Mouse (Mus musculus) MEL (cell line): ENCODE measurements around the gene Phgr1. TPM values are rescaled to one million over a fixed set of nuclear protein-coding genes. Genes with fewer than 3 reads are reported as not detected.

Experiments used
- DNase-seq: peaks from one replicate; pipeline ENCODE4 v3.0.0; 2011; ENCODE audit warnings: low read depth, low spot score
- H3K27ac ChIP-seq: 2 replicates; pipeline ENCODE4 v1.5.1; 2012; ENCODE audit warnings: low read depth, mild to moderate bottlenecking, control low read depth, low read length, moderate library complexity; ENCODE audit not compliant: control insufficient read depth
- H3K27me3 ChIP-seq, 2 experiments: fragments of 150-350 bp in 1 of 2; sonication (generic) in 1 of 2; 2 replicates each; pipeline ENCODE4 v1.6.1; 2012; ENCODE audit warnings: low read length in 2 of 2, mild to moderate bottlenecking in 2 of 2, improper control_type of control experiment in 1 of 2, moderate library complexity in 1 of 2; ENCODE audit not compliant: insufficient read depth in 2 of 2, control insufficient read depth in 1 of 2
- H3K36me3 ChIP-seq, 2 experiments: 2 replicates each; pipeline ENCODE4 v1.6.1; 2012 to 2014; ENCODE audit warnings: low read length in 2 of 2, improper control_type of control experiment in 1 of 2, inconsistent platforms in 1 of 2, mild to moderate bottlenecking in 1 of 2; ENCODE audit not compliant: insufficient read depth in 2 of 2, control insufficient read depth in 1 of 2
- H3K4me1 ChIP-seq, 2 experiments: fragments of 150-350 bp in 1 of 2; sonication (generic) in 1 of 2; 2 replicates each; pipeline ENCODE4 v1.6.1; 2012; ENCODE audit warnings: low read length in 2 of 2, improper control_type of control experiment in 1 of 2, mild to moderate bottlenecking in 1 of 2; ENCODE audit not compliant: insufficient read depth in 2 of 2, control insufficient read depth in 1 of 2
- H3K4me3 ChIP-seq, 2 experiments: fragments of 150-350 bp in 1 of 2; sonication (generic) in 1 of 2; 2 replicates each; pipeline ENCODE4 v1.5.1; 2012; ENCODE audit warnings: low read depth in 2 of 2, low read length in 2 of 2, mild to moderate bottlenecking in 2 of 2, moderate library complexity in 2 of 2, control low read depth in 1 of 2, improper control_type of control experiment in 1 of 2; ENCODE audit not compliant: control insufficient read depth in 1 of 2, insufficient read depth in 1 of 2
- H3K79me2 ChIP-seq: 2 replicates; pipeline ENCODE4 v1.6.1; 2012; ENCODE audit warnings: mild to moderate bottlenecking, low read length, moderate library complexity; ENCODE audit not compliant: control insufficient read depth, poor library complexity, insufficient read depth
- H3K9ac ChIP-seq: 2 replicates; pipeline ENCODE4 v1.6.1; 2012; ENCODE audit warnings: low read depth, mild to moderate bottlenecking, control low read depth, low read length, moderate library complexity; ENCODE audit not compliant: control insufficient read depth, poor library complexity, severe bottlenecking
- H3K9me3 ChIP-seq: fragments of 150-350 bp; sonication (generic); replicated peaks from 2 replicates; pipeline ENCODE4 v1.6.1; 2012; ENCODE audit warnings: mild to moderate bottlenecking, low read length, improper control_type of control experiment, moderate library complexity; ENCODE audit not compliant: insufficient read depth
- BHLHE40 ChIP-seq: IDR thresholded peaks from 2 replicates; pipeline ENCODE4 v1.6.1; 2012; ENCODE audit warnings: low read depth, mild to moderate bottlenecking, inconsistent platforms, low read length, improper control_type of control experiment, borderline replicate concordance
- CHD1 ChIP-seq: IDR thresholded peaks from 2 replicates; pipeline ENCODE4 v1.6.1; 2012; ENCODE audit warnings: low read depth, mild to moderate bottlenecking, inconsistent platforms, low read length, improper control_type of control experiment
- CHD2 ChIP-seq: IDR thresholded peaks from 2 replicates; pipeline ENCODE4 v1.6.1; 2011; ENCODE audit warnings: low read length, improper control_type of control experiment
- ELF1 ChIP-seq: IDR thresholded peaks from 2 replicates; pipeline ENCODE4 v1.6.1; 2014; ENCODE audit warnings: low read depth, mild to moderate bottlenecking, inconsistent platforms, low read length, improper control_type of control experiment, moderate library complexity
- EP300 ChIP-seq, 2 experiments: IDR thresholded peaks; 2 replicates each; pipeline ENCODE4 v1.6.1; 2011; ENCODE audit warnings: improper control_type of control experiment in 2 of 2, low read length in 2 of 2, low read depth in 1 of 2, mild to moderate bottlenecking in 1 of 2
- ETS1 ChIP-seq: IDR thresholded peaks from 2 replicates; pipeline ENCODE4 v1.6.1; 2012; ENCODE audit warnings: low read depth, mild to moderate bottlenecking, inconsistent platforms, low read length, improper control_type of control experiment, moderate library complexity
- GATA1 ChIP-seq: IDR thresholded peaks from 2 replicates; pipeline ENCODE4 v1.6.1; 2011; ENCODE audit warnings: low read depth, low read length, improper control_type of control experiment
- HCFC1 ChIP-seq: IDR thresholded peaks from 2 replicates; pipeline ENCODE4 v1.6.1; 2012; ENCODE audit warnings: low read depth, mild to moderate bottlenecking, inconsistent platforms, low read length, improper control_type of control experiment, moderate library complexity
- JUND ChIP-seq: IDR thresholded peaks from 2 replicates; pipeline ENCODE4 v1.6.1; 2011; ENCODE audit warnings: low read depth, mild to moderate bottlenecking, improper control_type of control experiment, low read length
- KAT2A ChIP-seq: conservative IDR thresholded peaks from 2 replicates; pipeline ENCODE4 v1.6.1; 2012; ENCODE audit warnings: low read depth, low read length, improper control_type of control experiment, inconsistent platforms
- MAZ ChIP-seq: IDR thresholded peaks from 2 replicates; pipeline ENCODE4 v1.6.1; 2012; ENCODE audit warnings: low read depth, mild to moderate bottlenecking, inconsistent platforms, low read length, improper control_type of control experiment
- MEF2A ChIP-seq: IDR thresholded peaks from 2 replicates; pipeline ENCODE4 v1.6.1; 2014; ENCODE audit warnings: low read depth, mild to moderate bottlenecking, inconsistent platforms, low read length, improper control_type of control experiment; ENCODE audit not compliant: poor library complexity, insufficient replicate concordance, severe bottlenecking; ENCODE audit errors: extremely low read depth
- MXI1 ChIP-seq: IDR thresholded peaks from 2 replicates; pipeline ENCODE4 v1.6.1; 2011; ENCODE audit warnings: mild to moderate bottlenecking, low read depth, low read length, improper control_type of control experiment
- MYB ChIP-seq: IDR thresholded peaks from 2 replicates; pipeline ENCODE4 v1.6.1; 2011; ENCODE audit warnings: mild to moderate bottlenecking, low read depth, low read length, improper control_type of control experiment
- NELFE ChIP-seq: IDR thresholded peaks from 2 replicates; pipeline ENCODE4 v1.6.1; 2011; ENCODE audit warnings: low read depth, low read length, improper control_type of control experiment
- NRF1 ChIP-seq: IDR thresholded peaks from 2 replicates; pipeline ENCODE4 v1.6.1; 2014; ENCODE audit warnings: low read depth, mild to moderate bottlenecking, inconsistent platforms, low read length, improper control_type of control experiment, moderate library complexity; ENCODE audit not compliant: poor library complexity, insufficient read depth, severe bottlenecking
- POLR2A ChIP-seq, 2 experiments: IDR thresholded peaks; 2 replicates each; pipeline ENCODE4 v1.6.1; 2011 to 2012; ENCODE audit warnings: low read length in 2 of 2, mild to moderate bottlenecking in 2 of 2, control low read depth in 1 of 2, improper control_type of control experiment in 1 of 2, low read depth in 1 of 2, moderate library complexity in 1 of 2; ENCODE audit not compliant: control insufficient read depth in 1 of 2, insufficient read depth in 1 of 2, poor library complexity in 1 of 2
- RCOR1 ChIP-seq: IDR thresholded peaks from 2 replicates; pipeline ENCODE4 v1.6.1; 2012; ENCODE audit warnings: low read depth, mild to moderate bottlenecking, inconsistent platforms, low read length, improper control_type of control experiment
- SIN3A ChIP-seq: IDR thresholded peaks from 2 replicates; pipeline ENCODE4 v1.6.1; 2012; ENCODE audit warnings: low read length, improper control_type of control experiment, inconsistent platforms
- SMC3 ChIP-seq: IDR thresholded peaks from 2 replicates; pipeline ENCODE4 v1.6.1; 2011; ENCODE audit warnings: low read depth, low read length, improper control_type of control experiment
- TBP ChIP-seq: IDR thresholded peaks from 2 replicates; pipeline ENCODE4 v1.8.0; 2011; ENCODE audit warnings: low read depth, low read length, improper control_type of control experiment
- TCF12 ChIP-seq: IDR thresholded peaks from 2 replicates; pipeline ENCODE4 v1.6.1; 2014; ENCODE audit warnings: low read depth, mild to moderate bottlenecking, inconsistent platforms, low read length, improper control_type of control experiment, moderate library complexity
- USF1 ChIP-seq: IDR thresholded peaks from 2 replicates; pipeline ENCODE4 v1.6.1; 2014; ENCODE audit warnings: low read depth, mild to moderate bottlenecking, inconsistent platforms, low read length, improper control_type of control experiment, moderate library complexity
- USF2 ChIP-seq, 2 experiments: IDR thresholded peaks; 2 replicates each; pipeline ENCODE4 v1.6.1; 2011 to 2012; ENCODE audit warnings: improper control_type of control experiment in 2 of 2, low read length in 2 of 2, borderline replicate concordance in 1 of 2, inconsistent platforms in 1 of 2, low read depth in 1 of 2, mild to moderate bottlenecking in 1 of 2; ENCODE audit not compliant: insufficient read depth in 1 of 2
- ZMIZ1 ChIP-seq: IDR thresholded peaks from 2 replicates; pipeline ENCODE4 v1.6.1; 2012; ENCODE audit warnings: low read depth, mild to moderate bottlenecking, inconsistent platforms, low read length, improper control_type of control experiment, moderate library complexity
- polyA plus RNA-seq, 2 experiments: library from polyadenylated mRNA; stranded (reverse) in 1 of 2; unstranded in 1 of 2; fragments of >175 nt in 1 of 2; fragments of >200 nt in 1 of 2; gene quantifications; 2 replicates each; pipeline versions ENCODE4 v1.2.1 to v1.2.4; 2012; ENCODE audit warnings: low replicate concordance in 2 of 2, low read depth in 1 of 2; ENCODE audit not compliant: insufficient read length in 2 of 2, insufficient read depth in 1 of 2, missing spikeins in 1 of 2
- total RNA-seq: library from RNA; depleted of rRNA; stranded (reverse); fragments of 300-350 nt; gene quantifications from 2 replicates; pipeline ENCODE4 v1.2.3, GENCODE M21; 2012

Gene Phgr1
- total and polyA plus RNA-seq, 3 experiments: not detected

DNA sequence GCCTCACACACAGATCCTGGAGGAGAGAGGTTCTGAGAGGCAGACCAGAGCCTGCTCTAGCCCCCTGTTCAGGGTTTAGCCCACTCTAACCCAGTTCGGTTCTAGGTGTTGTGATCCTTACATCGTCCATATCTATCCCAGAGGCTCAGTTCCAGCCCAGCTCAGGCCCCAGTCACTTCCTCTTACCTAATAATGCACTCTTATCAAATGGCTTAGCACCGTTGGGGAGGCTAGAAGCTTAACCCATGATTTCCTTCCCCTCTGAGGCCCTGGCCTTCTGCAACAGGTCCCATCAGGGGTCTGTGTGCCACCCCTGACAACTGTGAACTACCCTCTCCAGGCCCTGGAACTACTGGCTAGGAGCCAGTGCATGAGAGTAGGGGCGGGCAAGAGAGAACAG is 43.4 kb upstream of the Phgr1 start:
- peak overlapping the region; percentile 75 for H3K9ac ChIP-seq
- DNase-seq: peak; percentile 85
- peak; percentile 81; the same call in 1 of the 2 replicates for TF ChIP-seq SIN3A
- no peak for TF ChIP-seq ZMIZ1
- 0 out of 2 replicates have a peak, but pooled peaks have one; percentile 57 for TF ChIP-seq MAZ
- TF ChIP-seq CHD1: no peak; the same call in 1 of the 2 replicates
- 0 out of 2 replicates have a peak, but pooled peaks have one; percentile 11 for TF ChIP-seq SMC3
- no peak for TF ChIP-seq CHD2
- peak; percentile 65 for TF ChIP-seq GATA1
- TF ChIP-seq USF1: no peak
- peak; percentile 49; the same call in 1 of the 2 replicates for TF ChIP-seq RCOR1
- TF ChIP-seq ETS1: peak; percentile 51; the same call in 1 of the 2 replicates
- 0 out of 2 replicates have a peak, but pooled peaks have one; percentile 14 for TF ChIP-seq BHLHE40
- TF ChIP-seq EP300 (IDR thresholded peaks at IDR 0.05; ENCODE audit: low read depth in 1 of 2, low read length in 2 of 2): peak; percentile 78 to 81
- peak; percentile 56; the same call in 1 of the 2 replicates for TF ChIP-seq HCFC1
- no peak for TF ChIP-seq JUND
- peak; percentile 63 for TF ChIP-seq ELF1
- TF ChIP-seq NRF1: no peak
- TF ChIP-seq MXI1: 0 out of 2 replicates have a peak, but pooled peaks have one; percentile 54
- peak; percentile 63 for TF ChIP-seq TCF12
- peak; percentile 62 for TF ChIP-seq NELFE
- peak; percentile 66 for TF ChIP-seq MYB
- TF ChIP-seq POLR2A (IDR thresholded peaks at IDR 0.05; ENCODE audit: control insufficient read depth in 1 of 2, insufficient read depth in 1 of 2, low read depth in 1 of 2, low read length in 2 of 2, poor library complexity in 1 of 2): peak in 1 of 2 experiments; percentile 37; a peak in 1 of 4 replicates
- no peak; the same call in 1 of the 2 replicates for TF ChIP-seq KAT2A
- TF ChIP-seq USF2 (IDR thresholded peaks at IDR 0.05; ENCODE audit: borderline replicate concordance in 1 of 2, insufficient read depth in 1 of 2, low read depth in 1 of 2, low read length in 2 of 2): no peak
- no peak for TF ChIP-seq MEF2A
- no peak for TF ChIP-seq TBP
- no peaks in the 10 kb centered on the region for H3K9me3 ChIP-seq
- H3K27ac ChIP-seq: peak overlapping the region; percentile 89
- H3K4me3 ChIP-seq: peak overlapping the region; percentile 60 to 68
- H3K27me3 ChIP-seq: no peaks in the 10 kb centered on the region
- H3K4me1 ChIP-seq: peaks cover 5 to 24% of the 10 kb centered on the region in 2 experiments
- peaks cover 15% of the 10 kb centered on the region for H3K79me2 ChIP-seq
- peaks cover 0 to 20% of the 10 kb centered on the region in 2 experiments; a peak in 2 of 4 replicates for H3K36me3 ChIP-seq
